Mouse (Mus musculus): ENCODE data around the gene Atp5b.
"Not testable (repeated sequence)": the region's sequence is repeated elsewhere in the genome, so short reads cannot be mapped to it uniquely, and the experiment has no call there.

The Atp5b gene

GRCm38 (mm10) chr10:128082880-128083421 is at the start of gene Atp5b:
Gene Atp5b, plus strand, starts transcription at chr10:128083273.
- DNase-seq (ENCODE audit: low spot score): peak; percentile 98

- DNase-seq (ENCODE audit: low spot score): peak; percentile 47
Measured at GRCm38 (mm10) chr10:128036746-128037425, 46.2 kb upstream of the Atp5b start.

GRCm38 (mm10) chr10:128037921-128038320 is 45.2 kb upstream of the Atp5b start:
- DNase-seq (ENCODE audit: low spot score): no peak

GRCm38 (mm10) chr10:128039167-128039566 is 43.9 kb upstream of the Atp5b start:
- no peak for DNase-seq (ENCODE audit: low spot score)

- no peak for DNase-seq (ENCODE audit: low spot score)
Measured at GRCm38 (mm10) chr10:128039858-128040257, 43.2 kb upstream of the Atp5b start.

GRCm38 (mm10) chr10:128040293-128040692 is 42.8 kb upstream of the Atp5b start:
- DNase-seq (ENCODE audit: low spot score): no peak

- DNase-seq (ENCODE audit: low spot score): no peak
Measured at GRCm38 (mm10) chr10:128041636-128042035, 41.4 kb upstream of the Atp5b start.

GRCm38 (mm10) chr10:128042466-128042865 is 40.6 kb upstream of the Atp5b start:
- no peak for DNase-seq (ENCODE audit: low spot score)

- no peak for DNase-seq (ENCODE audit: low spot score)
Measured at GRCm38 (mm10) chr10:128043041-128043835, 39.8 kb upstream of the Atp5b start.

- DNase-seq (ENCODE audit: low spot score): no peak
Measured at GRCm38 (mm10) chr10:128048157-128048556, 34.9 kb upstream of the Atp5b start.

- no peak for DNase-seq (ENCODE audit: low spot score)
Measured at GRCm38 (mm10) chr10:128049741-128050140, 33.3 kb upstream of the Atp5b start.

GRCm38 (mm10) chr10:128050355-128050754 is 32.7 kb upstream of the Atp5b start:
- DNase-seq (ENCODE audit: low spot score): no peak

- no peak for DNase-seq (ENCODE audit: low spot score)
Measured at GRCm38 (mm10) chr10:128051589-128051988, 31.5 kb upstream of the Atp5b start.

GRCm38 (mm10) chr10:128052136-128052535 is 30.9 kb upstream of the Atp5b start:
- not testable (repeated sequence) for DNase-seq (ENCODE audit: low spot score)

GRCm38 (mm10) chr10:128053001-128053400 is 30.1 kb upstream of the Atp5b start:
- DNase-seq (ENCODE audit: low spot score): no peak

GRCm38 (mm10) chr10:128058184-128058583 is 24.9 kb upstream of the Atp5b start:
- DNase-seq (ENCODE audit: low spot score): no peak

GRCm38 (mm10) chr10:128058601-128059151 is 24.4 kb upstream of the Atp5b start, which contains the start of gene Ptges3:
Gene Ptges3, plus strand, starts transcription at chr10:128058954.
- DNase-seq (ENCODE audit: low spot score): peak; percentile 97

GRCm38 (mm10) chr10:128059207-128059981 is 23.7 kb upstream of the Atp5b start:
- DNase-seq (ENCODE audit: low spot score): peak; percentile 73

- DNase-seq (ENCODE audit: low spot score): no peak
Measured at GRCm38 (mm10) chr10:128061109-128061508, 22.0 kb upstream of the Atp5b start.

GRCm38 (mm10) chr10:128062221-128062989 is 20.7 kb upstream of the Atp5b start:
- no peak for DNase-seq (ENCODE audit: low spot score)

- DNase-seq (ENCODE audit: low spot score): no peak
Measured at GRCm38 (mm10) chr10:128066072-128066471, 17.0 kb upstream of the Atp5b start.

All from yolk sac, embryonic 10.5 days (tissue).